Mouse (Mus musculus) left cerebral cortex, adult 11 months (tissue): ENCODE measurements at regions not wholly inside any gene's neighbourhood (a gene's known extent, or its start where the extent isn't known, plus 50 kb on each side); places are given as distances from the start of the nearest gene placed in this dataset.

Source experiments
- DNase-seq: peaks from one replicate; pipeline ENCODE4 v3.0.0; 2022; ENCODE audit warnings: low spot score

GRCm38 (mm10) chrX:11568262-11568661, 240.6 kb downstream of the H2al1j start:
- no peak for DNase-seq

DNA sequence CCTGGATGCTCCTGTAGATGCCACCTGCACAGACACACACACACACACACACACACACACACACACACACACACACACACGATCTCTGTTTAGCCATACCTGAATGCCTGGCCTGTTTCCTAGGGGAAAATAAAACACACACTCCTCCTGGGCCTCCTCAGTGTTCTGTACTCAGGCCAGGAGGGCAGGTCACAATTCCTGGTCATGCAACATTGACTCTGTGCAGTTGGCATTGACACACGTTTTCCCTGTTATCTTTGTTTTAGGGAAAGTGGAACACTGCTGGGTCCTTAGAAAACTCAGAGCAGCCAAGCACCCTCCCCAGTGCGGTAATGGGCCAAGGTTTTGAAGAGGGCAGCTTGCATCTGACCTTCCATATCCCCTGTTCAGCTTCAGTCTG, 246.7 kb downstream of the H2al1j start:
- DNase-seq, result no peak

DNA sequence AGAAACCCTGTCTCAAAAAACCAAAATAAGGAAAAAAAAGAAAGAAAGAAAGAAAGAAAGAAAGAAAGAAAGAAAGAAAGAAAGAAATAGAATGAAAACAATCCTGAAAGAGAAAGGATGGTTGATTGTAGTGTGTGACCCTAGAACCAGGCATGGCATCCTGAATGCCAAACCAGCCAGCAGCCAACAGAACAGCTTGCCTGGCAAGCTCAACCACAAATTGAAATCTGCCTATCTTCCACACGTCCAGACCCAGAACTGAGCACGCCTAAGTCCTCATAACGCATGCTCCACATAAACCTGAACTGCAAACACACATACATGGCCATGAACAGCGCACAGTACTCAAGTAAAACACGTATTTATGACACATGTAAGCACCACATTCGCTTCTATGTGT, 247.9 kb downstream of the H2al1j start:
- DNase-seq, result no peak

DNA sequence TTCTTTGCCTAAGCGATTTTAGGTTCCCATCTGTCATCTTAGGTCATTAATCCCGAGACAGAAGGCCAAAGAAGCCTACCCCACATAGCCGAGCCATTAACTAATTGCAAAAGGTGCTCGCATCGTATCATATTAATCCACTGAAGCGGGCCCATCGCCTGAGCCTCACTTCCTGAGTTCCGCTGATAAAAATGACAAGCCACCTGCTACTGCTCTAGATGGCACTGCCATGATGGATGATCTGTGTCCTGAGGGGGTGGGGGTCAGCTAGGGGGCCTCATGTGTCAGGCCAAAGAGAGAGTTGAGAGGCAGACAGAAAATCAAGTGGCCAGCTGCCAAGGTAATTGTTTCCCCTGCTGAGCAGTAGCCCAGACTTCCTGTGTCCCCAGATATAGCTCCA, 248.7 kb downstream of the H2al1j start:
- no peak for DNase-seq

- no peak for DNase-seq
Observed at GRCm38 (mm10) chrX:11577294-11577693, 249.7 kb downstream of the H2al1j start.

DNA sequence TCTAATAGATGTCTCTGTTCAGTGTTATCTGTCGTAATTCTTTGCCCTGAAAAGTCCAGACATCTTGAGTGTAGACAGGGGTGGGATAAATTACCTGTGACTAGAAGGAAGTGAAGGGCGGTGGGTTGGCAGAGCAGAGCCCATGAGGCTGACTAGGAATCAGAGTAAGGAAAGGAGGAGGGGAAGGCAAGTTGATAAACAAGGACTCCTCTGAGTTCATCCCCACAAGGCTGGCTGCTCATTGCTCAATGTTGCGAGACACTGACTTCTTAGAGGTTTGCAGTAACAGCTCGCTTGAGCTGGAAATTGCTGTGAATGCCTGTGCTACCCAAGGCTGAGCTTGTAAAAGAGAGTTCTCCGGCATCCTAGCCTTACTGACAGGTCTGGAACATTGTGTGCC, 257.7 kb downstream of the H2al1j start:
- no peak for DNase-seq

DNA sequence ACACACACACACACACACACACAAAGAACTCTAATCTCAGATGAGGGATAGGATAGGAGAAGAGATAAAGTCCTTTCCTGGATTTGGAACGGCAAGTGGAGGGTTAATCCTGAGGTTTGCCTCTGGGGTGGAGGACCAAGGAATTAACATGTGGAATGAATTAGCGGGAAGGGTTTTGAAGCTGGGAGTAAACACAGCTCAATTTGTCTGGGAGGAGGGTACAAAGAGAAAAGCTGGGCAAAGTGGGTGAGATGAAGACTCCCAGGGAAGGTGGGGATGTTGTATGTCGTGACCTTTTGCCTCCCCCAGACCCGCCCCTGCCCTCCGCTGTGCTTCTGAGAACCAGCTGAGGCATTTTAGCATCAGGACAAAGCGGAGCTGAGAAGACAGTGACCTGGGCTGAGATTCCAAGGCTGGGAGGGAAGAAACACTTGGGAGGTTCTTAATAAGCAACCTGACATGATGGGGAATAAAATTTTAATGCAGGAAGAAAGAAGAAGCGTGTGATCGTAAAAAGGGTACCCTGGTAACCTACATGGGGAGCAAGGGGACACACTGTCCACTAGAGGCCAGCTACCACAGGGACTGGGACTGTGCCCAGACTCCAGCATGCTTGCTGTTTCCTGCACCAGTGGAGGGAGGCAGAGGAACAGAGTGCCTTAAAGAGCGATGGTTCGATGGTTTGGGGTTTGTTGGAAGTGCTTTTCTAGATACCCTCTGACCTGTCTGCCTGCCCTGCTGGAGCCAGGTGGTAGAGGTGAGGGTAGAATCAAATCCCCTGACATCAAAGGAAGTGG, 264.0 kb downstream of the H2al1j start:
- DNase-seq, result no peak

DNA sequence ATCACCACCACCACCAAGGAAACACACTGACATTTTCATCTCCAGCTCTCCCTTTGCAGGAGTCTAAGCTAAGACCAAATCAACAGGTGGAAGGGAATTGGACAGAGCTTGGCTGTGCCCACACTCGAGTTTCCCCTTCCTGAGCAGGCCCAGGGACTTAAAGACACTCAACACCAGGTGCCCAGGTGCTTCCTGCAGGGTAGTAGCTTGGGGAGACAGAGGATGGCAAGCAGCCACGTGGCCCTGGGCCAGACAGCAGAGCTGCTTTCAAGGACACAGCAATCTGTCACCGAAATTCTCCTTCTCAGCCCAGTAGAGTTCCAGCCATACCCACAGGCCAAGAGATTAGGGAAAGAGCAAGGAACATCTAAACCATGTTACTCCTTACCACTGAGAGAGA, 266.9 kb downstream of the H2al1j start:
- no peak for DNase-seq

- DNase-seq, result no peak
Observed at GRCm38 (mm10) chrX:11597548-11597947, 269.9 kb downstream of the H2al1j start.

DNA sequence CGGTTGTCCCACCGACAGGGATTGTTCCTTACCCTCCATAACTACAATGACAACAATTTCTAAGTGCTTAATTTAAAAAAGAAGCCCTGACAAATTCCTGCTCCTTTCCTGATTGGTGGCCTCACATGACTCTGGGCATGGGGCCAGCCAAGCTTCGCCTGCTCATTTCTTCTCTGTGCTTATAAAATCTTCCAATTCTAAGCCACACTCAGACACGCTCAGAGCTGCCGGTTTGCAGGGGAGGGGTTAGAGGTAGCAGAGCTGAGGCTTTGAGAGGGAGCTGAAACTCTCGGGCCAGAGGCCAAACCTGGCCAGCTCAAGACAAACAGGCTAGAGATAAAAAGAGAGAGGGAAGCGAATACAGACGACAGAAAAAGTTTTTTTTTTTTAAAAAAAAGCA, 286.6 kb downstream of the H2al1j start:
- no peak for DNase-seq

DNA sequence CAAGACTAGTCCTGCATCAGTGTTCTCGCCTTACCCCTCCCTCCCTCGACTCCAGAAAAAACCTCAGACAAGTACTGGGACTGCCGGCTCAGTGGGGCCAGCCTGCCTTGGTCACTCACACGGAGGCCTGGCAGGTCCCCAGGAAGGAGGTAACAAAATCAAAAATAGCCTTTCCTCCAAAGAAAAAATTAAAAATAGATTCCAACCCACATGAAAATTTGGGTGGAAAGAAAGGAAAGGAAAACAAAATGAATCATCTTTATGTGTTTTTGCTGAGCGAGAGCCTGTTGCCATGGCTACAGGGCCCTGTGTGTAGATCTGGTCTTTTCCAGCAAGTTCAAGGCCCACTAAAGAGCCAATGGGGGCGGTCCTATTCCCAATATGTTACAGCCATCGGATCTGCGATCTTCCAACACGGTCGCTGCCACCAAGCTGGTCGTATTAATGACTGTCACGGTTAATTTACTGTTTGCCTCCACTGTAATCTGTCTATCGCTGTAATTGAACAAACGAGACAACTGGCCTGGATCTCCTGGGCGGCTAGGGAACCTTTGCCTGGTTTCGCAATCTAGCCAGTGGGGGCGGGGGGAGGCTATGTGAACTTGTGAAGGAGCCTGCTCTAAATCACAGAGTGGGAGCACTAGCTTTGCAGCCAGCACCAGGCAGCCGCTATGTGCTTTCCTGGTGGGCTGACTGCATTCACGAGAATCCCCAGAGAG, 293.6 kb downstream of the H2al1j start:
- no peak for DNase-seq

- no peak for DNase-seq
Observed at GRCm38 (mm10) chrX:11626274-11626878, 298.8 kb downstream of the H2al1j start.

GRCm38 (mm10) chrX:11629362-11629761, 301.7 kb downstream of the H2al1j start:
- DNase-seq, result no peak

DNA sequence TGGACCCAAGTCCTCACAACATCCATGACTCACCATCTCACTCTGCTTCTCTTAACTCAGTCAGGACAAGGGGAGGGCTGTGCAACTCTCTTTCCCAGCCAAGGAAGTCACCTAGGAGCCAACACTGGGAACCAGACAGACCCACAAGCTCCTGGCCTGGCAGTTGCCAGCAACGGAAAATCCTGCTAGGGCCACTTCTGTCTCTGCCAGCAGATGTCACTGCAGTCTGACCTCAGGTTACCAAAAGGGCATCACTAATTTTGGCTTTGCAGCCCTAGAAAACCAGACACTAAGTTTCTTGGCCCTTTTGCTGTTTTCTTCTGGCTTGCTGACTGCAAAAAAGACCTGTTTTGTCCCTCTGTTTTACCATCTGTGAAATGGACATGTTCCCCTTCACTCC, 302.3 kb downstream of the H2al1j start:
- DNase-seq, result no peak

DNA sequence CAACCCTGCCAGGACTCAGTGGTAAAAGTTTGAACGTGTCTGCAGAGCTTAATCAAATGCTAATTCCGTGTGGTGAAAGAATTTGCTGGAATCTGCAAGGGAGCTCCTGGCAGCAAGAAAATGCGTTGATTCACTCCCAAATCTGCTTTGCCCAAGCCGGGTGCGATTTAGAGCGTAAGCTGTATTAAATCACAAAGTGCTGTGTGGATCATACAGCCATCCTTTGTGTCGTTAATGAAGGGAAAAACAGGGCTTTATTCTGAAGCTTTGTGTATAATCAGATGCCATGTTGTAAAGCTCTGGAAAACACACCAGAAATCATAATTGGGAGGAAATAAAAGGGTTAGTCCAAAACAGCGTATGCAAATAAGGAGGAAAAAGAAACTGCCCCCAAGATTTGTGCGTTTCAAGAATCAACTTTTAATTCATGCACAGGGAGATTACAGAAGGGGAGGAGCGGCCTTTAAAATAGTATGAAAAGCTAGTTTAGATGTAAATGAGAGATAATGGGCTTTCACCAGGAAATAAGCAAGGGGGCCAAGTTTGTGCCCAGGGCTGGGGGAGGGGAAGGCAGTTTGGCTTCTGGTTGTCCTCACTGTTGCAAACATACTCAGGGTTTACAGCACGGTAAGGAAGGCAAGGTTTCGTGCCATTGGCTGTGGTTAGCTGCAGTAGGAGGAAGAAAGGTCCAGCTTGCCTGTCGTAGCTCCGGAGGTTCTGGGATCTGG, 303.7 kb downstream of the H2al1j start:
- DNase-seq, result no peak

DNA sequence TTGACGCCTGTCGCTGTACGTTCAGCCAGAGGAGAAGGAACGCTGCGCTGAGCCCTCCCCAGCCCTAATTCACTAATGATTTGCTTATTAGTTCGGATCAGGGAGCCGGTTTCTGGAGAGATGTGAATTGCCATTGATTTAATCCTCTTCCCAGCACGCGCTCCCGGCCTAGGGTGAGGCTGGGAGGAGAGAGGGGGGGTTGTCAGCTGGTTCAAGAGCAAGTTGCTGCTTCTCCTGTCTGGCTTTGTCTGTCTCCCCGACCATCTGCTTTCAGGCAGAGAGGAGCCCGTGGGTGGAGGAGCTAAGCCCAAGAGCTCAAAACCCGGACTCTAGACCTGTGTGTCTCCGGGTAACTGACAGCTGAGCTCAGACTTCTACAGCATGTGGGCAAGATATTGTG, 304.4 kb downstream of the H2al1j start:
- DNase-seq, result no peak

DNA sequence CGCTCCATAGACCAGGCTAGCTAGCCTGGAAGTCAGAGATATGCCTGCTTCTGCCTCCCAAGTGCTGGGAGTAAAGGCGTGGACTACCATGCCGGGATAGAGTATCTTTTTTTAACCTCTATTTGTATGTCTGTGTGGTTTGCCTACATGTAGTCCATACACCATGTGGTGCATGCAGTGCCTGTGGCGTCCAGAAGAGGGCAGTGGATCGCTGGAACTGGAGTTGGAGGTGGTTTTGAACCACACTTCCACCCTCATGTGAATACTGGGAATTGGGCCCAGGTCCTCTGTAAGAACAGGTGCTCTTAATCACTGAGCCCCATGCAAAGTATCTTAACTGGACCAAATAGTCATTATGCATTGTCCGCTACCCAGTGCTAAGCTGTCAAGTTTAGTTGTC, 306.2 kb downstream of the H2al1j start:
- no peak for DNase-seq

DNA sequence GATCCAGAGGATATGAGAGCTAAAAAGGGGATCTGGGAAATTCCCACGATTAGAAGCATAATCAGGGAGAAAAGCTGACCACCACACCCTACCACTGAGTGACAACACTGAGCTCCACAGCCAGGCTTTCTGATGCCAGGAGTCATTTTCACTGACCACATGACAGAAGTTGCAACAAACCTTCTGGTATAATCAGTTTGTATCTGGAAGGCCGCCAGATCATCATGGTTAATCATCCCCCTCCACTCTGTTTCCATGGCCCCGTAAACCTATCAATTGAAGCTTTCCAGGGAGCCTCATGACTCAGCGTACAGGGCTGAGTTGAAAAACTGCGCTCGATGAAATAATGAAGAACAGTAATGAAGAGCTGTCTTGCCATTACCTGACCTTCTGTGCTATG, 316.9 kb downstream of the H2al1j start:
- DNase-seq, result no peak

- no peak for DNase-seq
Observed at GRCm38 (mm10) chrX:11646681-11647526, 319.3 kb downstream of the H2al1j start.

GRCm38 (mm10) chrX:11647527-11647836, 319.9 kb downstream of the H2al1j start:
- no peak for DNase-seq

- DNase-seq, result no peak
Observed at GRCm38 (mm10) chrX:11653336-11653735, 325.7 kb downstream of the H2al1j start.

DNA sequence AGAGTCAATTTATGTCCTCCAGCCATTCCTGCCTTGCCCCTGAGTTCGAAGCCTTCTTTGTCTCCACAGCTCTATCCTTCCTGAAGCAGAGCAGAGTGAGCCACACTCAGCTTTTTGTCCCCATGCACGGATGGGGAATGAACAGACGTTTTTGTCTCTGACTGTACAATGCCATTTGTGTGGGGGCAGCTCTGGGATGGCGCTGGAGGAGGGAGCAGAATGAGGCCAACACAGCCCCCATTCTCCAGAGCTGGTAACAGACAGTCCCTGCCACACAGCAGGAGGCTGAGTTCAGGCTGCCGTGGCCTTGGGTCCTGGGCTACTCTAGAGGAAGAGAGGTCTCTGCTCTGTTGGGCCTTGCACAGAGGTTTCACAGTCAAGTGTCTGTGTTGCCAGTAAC, 327.4 kb downstream of the H2al1j start:
- peak; percentile 29 for DNase-seq
